Mouse (Mus musculus): ENCODE results near the gene Cyp17a1.

The Cyp17a1 gene

DNA sequence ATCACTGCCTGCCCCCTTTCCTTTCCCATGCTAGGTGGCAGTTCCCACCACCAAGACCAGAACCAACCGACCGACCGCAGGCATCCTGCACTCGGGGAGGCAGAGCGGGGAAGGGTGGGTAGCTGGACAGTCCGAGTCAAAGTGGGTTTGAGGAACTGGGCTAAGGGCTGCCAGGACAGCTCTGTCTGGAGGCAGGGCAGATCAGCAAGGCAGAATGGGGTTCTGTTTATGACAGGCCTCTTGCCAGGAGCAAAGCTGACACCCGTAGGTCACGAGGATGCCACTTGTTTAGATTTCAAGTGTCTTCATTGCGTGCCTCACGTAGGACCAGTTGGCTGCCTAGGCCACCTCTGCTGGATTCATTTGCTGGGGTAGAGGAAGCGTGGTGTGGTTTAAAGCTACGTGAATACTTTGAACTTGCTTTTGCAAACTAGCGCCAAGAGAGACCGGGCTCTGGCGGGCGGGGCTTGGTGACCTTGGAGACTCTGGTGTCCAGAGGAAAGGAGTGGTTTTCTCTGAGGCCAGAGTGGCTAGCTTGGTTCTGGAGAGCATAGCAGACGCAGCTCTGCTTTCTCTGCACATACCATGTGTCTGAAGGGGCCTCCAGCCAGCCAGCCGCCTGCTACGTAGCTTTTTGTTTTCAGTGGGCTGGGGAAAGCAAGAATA, 31.4 kb downstream of the Cyp17a1 start:
- DNase-seq: peak; percentile 90 to 94

DNA sequence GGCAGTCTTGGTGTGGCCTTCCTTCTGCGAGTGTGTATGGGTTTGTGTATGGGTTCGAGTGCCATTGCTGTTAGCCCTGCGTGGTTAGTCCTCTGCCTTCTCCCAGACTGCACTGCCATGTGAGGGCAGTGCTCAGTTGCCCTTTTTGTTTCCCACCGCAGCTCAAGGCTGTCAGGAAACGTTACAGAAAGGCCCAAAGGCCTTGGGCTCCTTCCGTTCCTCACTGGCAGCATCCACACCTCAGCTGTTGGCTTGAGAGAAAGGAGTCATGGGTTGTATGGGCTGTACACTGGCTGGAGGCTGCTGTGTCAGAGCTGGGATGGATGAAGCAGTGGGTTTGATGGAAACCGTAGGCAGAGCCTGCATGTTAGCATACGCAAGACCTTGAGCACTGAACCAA, 32.2 kb downstream of the Cyp17a1 start:
- DNase-seq: no peak

DNA sequence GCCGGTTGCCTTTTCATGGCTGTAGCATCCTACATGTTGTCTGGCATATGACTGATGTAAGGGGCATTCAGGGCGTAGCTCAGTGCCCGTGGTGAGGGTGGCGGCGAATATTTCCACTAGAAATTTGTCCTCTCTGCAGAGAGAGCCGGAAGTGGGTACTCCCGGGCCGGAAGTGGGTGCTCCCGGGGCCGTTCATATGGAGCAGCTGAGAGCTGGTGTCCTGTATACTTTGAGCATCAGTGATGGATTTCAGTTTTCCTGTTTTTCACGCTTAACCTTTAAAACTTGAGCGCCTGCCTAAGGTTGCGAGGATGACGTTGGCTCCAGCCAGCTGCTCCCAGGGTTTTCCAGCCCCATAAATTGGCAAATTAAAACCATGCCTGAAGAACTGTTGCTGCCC, 33.5 kb downstream of the Cyp17a1 start:
- peak in 1 of 2 experiments; percentile 28 for DNase-seq

DNA sequence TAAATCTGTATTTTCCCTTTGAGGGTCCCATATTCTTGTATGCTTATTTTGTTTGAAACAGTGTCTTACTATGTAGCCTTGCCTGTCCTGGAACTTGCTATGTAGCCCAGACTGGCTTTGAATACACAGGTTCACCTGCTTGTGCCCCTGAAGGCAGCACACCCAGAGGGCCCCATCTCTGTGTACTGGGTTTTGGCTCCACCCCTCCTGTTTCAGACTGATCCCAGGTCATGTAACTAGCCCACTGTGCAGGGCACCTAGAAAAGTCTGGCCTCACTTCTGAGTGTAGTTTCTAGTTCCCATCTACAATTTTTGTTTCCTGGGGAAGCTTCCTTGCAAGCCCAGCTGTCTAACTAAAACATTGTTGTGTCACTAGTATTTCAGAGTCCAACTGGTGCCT, 33.9 kb downstream of the Cyp17a1 start:
- DNase-seq: no peak

DNA sequence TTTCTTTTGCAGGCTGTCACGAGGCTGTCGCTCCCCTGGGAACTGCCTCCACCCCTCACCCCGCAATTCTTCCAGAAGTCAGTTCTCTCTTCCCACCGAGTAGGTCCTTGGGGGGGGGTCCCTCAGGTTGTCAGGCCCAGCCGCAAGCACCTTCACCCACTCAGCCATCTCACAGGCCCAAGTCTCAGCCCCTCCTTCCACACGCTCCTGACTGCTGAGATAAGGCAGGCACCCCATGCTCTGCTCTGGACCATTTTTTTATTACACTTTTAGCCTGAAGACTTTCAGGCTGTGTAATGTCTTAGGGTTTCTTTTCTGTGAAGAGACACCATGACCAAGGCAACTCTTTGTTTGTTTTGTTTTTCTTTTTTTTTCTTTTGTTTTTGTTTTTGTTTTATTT, 35.4 kb downstream of the Cyp17a1 start:
- no peak for DNase-seq

DNA sequence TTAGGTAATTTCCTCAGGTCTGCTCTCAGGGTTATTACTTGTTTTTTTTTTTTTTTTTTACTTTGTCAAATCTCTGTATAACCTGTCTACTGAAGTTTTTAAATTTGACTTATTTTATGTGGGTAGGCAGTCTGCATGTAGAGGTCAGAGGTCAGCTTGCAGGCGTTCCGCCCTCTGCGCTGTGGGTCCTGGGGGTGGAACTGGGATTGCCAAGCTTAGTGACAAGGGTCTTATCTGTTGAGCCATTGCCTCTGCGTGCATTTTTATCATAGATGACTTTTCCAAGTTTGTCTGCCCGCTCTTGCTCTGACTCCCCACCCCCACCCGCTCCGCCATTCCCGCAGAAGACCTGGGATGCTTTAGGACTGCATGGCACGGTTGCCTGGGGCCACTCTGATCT, 37.2 kb downstream of the Cyp17a1 start:
- no peak for DNase-seq

DNA sequence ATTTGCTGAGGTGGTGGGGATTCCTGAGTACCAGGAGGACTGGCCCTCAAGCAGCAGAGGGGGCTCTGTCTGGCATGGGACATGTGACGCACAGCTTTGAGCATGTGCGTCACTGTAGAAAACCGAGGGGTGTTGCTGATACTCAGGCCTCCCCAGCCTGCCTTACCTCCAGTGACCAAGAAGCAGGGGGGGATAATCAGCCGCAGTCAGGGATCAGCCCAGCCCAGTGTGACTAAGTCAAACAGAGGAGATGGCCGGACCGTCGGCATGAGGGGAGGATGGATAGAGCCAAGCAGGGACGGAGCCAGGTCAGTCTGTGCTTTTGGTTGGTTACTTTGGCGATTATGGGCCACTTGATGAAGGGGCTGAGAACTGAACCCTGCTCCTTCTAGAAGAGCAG, 41.3 kb downstream of the Cyp17a1 start:
- no peak for DNase-seq

DNA sequence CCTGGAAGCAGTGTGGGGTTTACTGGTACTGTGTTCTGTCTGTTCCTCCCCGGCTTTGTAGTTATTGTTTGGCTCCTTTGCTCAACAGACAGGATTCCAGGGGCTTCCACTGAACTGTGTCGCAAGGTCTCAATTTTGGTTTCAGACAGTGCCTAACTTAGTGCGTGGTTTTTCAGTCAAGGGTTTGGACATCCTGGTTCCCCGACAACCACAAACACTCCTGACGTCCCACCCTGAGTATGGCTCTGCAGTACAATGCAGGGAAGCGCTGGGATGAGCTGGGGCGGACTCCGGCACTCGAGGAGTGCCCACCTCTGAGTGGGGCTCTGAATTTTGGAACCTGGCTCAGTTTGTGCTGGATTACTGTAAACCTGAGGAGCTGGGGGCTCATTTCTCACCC, 43.2 kb downstream of the Cyp17a1 start:
- DNase-seq: no peak

DNA sequence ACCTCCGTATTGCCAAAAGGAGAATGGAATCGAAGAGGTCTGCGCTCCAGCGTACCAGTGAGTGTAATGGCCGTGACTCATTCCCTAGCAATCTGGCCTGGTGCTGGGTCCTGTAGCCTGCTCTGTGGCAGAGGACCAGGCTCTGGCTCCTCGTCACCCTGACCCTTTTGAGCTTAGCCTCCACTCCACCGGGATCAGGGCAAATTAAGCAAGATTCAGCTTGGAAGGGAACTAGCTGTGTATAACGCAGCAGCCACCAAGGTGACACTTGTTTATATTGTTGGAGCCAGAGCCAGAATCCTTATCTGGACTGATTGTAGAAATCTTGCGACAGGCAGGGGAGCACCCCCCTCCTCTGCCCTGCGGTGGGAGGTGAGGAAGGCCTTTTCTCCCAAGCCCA, 44.6 kb downstream of the Cyp17a1 start:
- peak in 1 of 2 experiments; percentile 54 for DNase-seq

DNA sequence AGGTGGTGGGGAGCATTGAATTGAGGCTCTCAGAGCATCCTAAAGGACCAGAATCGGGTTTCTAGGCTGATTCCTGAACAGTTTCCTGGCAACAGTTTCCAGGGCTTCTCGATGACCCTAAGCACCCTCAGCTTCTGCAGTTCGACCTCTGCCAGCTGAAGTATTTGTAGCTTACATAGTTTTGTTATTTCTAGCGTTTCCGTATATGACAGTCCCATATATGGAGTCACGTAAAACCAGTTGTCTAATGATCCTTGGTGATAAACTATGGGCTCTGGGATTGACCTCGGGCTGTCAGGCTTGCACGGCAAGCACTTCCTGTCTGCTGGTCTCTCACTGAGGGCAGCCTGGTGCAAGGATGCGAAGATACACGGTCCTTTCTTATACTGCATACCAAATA, 47.5 kb downstream of the Cyp17a1 start:
- DNase-seq: peak in 1 of 2 experiments; percentile 45

DNA sequence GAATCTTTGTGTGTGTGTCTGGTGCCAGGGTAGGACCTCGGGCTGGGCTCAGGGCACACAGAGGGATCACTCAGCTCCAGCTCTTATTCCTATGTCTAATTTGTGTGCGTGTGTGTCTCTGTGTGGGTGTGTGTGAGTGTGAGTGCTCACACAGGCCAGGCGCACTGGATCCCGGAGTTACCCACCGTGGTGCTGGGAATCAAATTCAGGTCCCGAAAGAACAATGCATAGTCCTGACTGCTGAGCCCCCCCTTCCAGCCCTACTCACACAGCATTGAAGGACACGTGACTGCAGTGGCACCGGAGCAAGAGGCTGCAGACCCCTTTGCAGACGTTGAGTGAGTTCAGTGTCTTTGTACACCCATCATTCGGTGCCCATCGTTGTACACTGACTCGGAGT, 48.0 kb downstream of the Cyp17a1 start:
- peak in 1 of 2 experiments; percentile 34 for DNase-seq

DNA sequence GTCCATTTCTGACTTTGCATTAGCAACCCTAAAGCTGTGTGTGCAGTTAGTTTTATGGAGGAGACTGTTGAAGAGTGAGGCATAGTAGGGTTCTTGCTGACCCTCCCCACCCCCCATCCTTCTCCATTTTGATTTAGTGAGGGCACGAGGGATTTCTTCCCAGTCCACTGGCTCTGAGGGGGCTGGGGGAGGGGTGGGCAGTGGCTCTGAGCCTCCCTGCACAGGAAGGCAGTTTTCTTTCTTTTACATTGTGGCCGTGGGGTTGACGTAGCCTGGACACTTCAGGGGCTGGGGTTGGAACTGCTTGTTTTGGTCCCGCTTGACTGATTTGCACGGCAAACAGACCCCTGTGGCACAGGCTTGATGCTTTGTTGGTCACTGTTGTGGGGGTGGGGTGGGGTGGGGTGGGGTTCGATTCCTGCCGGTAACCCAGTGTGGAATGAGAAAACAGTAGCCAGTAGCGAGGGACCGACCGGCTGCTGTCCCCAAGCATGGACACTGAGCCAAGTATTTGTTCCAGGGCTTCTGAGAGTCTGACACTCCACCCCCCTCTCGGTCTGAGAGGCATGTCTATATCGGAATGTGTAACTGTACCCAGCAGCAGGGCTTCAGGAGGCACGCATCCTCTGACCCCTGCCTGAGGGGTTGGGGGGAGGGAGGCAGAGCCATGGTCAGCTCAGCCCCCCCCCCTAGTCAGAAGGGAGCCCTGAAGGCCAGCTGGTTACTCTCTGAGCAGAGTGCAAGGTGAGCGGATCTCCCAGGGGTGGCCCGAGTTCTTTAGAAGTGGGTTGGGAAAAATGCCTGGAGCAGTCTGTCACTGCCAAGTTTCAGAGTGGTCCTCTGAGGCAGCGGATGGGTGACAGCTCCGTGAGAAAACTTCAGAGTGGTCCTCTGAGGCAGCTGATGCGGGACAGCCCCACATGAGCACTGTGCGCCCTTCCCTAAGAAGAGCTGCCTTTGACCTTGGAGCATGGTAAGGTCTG, 48.9 kb downstream of the Cyp17a1 start:
- peak; percentile 54 to 79 for DNase-seq

DNA sequence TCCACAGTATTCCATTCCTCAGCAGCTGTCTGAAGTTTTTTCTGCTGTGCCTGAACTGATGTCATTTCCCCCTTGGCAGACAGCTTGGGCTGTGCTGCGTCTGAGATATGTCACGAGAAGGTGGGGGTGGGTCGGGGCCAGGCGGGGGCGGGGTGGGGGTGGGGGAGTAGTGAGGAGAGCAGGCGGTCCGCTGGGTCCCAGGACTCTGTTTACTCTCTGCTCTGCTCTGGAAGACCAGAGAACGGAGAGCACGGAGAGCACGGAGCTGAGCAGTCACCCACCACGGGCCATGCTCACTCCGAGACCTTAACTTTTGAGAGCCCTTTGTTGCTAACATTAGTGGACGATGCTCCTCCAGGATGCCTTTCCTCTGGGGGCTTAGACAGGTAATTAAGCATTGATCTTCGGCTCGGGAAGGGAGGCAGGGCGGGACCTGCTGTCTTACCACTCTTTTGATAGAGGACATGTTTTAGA, 49.7 kb downstream of the Cyp17a1 start:
- peak; percentile 44 to 66 for DNase-seq

DNA sequence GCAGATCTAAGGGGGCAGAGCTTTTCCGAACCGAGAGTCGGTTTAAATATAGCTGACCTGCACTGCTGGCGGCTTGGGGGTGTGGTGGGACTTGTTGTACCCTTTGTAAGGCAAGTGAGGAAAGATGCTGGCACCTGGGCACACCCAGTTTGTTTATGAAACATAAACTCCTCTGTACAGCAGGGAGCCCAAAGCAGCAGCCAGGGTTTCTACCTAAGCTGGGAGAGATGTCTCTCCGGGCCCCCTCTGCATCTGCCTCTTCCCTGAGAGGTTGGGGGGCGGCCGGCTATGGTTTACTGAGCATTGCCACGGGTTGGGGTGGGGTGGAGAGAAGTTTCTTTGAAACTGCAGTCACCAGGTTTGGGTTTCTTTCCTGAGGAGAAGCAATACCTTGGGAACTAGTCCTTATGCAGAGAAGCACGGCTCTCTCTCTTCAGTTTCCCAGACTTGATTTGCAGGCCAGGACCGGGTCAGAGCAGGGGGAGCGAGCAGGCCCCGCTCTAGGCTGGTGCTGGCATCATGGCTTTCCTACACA, 50.2 kb downstream of the Cyp17a1 start:
- DNase-seq: peak in 1 of 2 experiments; percentile 36

DNA sequence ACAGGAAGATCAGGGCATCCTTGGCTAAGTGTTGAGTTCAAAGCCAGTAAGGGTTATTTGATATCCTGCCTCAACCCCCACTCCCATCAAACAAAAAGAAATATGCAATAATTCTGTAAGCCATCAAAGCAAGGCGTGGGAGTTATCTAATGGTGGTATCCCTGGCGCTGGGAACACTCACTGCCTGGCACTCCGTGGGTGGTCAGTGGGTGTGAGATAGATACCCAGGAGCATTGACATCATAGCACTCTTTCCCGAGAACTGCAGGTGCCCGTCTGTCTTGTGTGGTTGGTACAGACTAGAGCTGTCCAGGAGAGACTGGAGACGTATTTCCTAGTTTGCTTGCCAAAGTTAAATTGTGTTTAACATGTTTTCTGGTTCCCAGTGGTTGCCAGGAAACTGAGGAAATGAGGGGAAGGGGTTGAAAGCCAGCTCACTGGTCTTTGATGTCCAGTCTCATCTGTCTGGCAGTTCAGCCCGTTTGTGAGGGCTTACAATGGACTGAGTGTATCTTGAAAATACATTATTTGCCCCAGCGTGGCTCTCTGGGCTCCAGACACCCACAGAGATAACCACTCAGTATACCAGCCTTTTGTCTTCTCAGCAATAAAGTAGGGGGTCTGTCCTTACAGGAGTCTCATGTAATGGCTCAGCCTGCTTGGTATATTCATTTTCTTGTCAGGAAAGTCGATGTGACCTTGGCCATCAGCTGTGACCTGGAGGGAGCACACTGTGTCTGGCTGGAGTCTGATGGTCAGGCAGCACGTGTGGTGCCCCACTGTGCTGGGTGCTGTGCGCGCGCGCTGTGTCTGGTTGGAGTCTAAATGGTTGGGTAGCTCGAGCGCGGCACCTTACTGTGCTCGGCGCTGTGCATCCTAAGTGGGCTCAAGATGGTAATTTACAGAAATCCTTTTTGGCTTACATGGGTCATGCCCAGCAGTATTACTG, 51.5 kb downstream of the Cyp17a1 start:
- peak in 1 of 2 experiments; percentile 44 for DNase-seq

DNA sequence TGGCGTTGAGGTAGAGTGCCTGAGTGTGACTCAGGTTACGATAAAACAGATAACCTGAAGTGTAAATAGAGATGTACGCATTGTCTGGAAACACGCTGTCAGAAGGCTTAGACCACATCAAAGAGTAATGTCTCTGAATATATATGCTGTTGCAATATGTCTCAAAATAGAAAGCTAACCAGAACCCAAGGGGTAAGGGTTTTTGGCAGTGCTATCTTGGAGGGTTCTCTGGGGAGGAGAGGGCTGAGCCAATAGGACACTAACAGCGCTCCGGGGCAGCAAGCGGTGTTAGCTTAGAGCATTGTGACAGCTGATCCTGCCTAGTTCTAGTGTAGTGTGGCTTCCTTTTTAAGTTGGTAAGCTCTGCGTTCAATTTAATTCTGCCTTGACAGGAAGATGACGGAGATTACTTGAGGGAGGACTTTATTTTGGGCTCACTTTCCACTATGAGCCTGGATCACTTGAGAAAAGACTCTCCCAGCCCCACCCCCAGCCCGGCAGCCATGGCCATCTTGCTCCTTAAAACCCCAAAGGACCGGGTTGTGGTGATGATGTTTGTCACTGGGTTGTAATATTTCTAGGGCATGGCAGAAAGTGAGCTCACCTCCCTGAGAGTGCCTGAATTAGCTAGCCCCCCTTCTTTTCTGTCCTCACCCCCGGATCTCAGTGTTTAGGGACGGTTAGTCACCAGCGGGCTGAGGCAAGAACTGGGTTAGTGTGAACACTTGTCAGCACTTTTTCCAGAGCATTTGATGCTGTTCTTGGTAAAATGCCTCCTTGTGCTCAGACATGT, 52.8 kb downstream of the Cyp17a1 start:
- DNase-seq: peak in 1 of 2 experiments; percentile 30

DNA sequence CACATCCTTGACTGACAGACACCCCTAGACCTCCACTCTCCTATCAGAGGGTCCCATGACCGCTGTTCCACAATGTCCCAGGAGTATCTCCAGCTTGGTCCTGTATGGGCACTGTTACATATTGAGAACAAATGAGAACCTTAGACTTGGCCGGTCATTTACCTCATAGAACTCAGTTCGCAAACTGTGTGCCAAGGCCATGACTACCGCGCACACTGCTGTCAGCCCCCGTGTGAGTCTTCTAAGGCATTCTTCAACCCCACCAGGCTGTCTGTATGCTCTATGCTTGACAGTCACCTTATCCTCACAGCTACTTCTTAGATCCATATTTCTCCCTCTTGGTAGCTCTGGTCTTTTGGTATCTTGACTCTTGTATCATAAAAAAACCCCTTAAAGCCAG, 53.5 kb downstream of the Cyp17a1 start:
- no peak for DNase-seq

DNA sequence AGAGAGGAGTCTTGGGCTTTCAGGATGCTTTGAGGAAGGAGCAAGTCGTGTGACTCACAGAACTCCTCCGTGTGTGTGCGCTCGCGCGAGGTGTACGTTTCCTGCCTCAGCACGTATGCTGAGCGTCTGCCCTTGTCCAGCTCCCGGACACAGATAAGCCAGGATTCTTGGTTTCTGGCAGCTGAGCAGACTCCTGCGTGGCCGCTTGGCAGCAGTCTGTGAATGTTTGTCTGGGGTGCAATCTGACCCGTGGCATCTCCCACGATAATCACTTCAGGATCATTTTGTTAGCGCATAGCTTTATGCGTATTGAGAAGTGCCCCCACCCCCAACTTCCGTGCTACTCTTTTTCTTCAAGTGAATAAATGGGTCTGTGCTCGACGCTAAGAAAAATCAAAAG, 54.0 kb downstream of the Cyp17a1 start:
- DNase-seq: peak in 1 of 2 experiments; percentile 51

DNA sequence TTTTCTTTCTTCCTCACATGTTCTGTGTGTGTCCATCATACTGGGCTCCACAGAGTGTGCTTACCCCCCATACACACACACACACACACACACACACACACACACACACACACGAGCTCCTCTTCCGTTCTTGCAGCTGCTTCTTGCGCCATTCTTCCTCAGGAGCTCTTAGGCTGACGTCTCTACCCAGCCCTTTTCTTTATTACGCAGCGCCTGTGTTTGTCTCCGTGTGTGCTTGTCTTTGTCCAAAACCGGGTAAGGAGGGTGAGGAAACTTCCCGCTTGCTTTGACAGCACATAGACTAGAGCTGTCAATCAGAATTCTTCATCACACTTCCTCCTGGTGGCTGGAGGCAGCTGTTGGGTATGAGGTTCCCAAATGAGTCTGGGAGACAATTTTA, 54.6 kb downstream of the Cyp17a1 start:
- no peak for DNase-seq

DNA sequence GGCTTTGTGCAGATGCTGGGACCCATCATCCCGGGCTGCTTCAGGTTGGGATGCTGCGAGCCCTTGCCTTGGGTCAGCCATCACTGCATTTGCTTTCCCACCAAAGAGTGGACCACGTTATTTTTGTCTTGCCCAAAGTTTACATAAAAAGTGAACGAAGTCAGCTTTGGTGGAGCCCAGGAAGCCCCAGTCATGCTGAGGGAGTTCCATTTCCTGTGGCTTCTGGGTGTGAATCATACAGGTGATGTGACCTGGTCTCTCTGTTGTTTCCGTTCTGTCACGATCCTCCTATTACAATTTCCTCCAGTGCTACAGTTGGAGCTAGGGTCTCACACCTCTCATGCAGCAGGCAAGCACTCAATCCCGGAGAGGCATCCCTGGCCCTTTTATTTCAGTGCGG, 55.6 kb downstream of the Cyp17a1 start:
- DNase-seq: no peak
